Mouse (Mus musculus): ENCODE measurements around the gene Kcne1.

- TF ChIP-seq CTCF (IDR thresholded peaks at IDR 0.05; ENCODE audit: control insufficient read depth, insufficient read depth, insufficient read length), result no peak
- no peak for TF ChIP-seq FOSL1 (IDR thresholded peaks at IDR 0.05; ENCODE audit: insufficient read depth, low read length, poor library complexity, severe bottlenecking)
These were observed 24.1 kb upstream of the Kcne1 start for GRCm38 (mm10) chr16:92383412-92383811.

All from C2C12 (cell line).